Mouse (Mus musculus) hindbrain, embryonic 11.5 days (tissue): ENCODE measurements around the gene Kalrn. TPM values are rescaled to one million over a fixed set of nuclear protein-coding genes. Genes with fewer than 3 reads are reported as not detected.
A peak's percentile ranks its signal among the peaks of the same experiment; 100 is the strongest.

Experiments used
- ATAC-seq: fragments of 200-750 bp; cut with Nextera tagmentation; 2 replicates; pipeline ENCODE4 v1.8.0; 2017; ENCODE audit warnings: mild to moderate bottlenecking, moderate TSS enrichment, moderate library complexity; ENCODE audit not compliant: low FRiP score
- DNase-seq: peaks from one replicate; pipeline ENCODE4 v3.0.0-alpha.2; 2015; ENCODE audit warnings: low spot score
- H3K27ac ChIP-seq: fragments of 300-500 bp; sonication (generic); 2 replicates; pipeline ENCODE4 v1.5.1; 2014; ENCODE audit warnings: mild to moderate bottlenecking, low read depth, low read length
- H3K27me3 ChIP-seq: fragments of 300-500 bp; sonication (generic); 2 replicates; pipeline ENCODE4 v1.6.1; 2014; ENCODE audit warnings: mild to moderate bottlenecking, low read length, moderate library complexity, mixed read lengths; ENCODE audit not compliant: control insufficient read depth, insufficient read depth
- H3K36me3 ChIP-seq: fragments of 300-500 bp; sonication (generic); 2 replicates; pipeline ENCODE4 v1.6.1; 2014; ENCODE audit warnings: mild to moderate bottlenecking, low read length, moderate library complexity, mixed read lengths; ENCODE audit not compliant: control insufficient read depth, insufficient read depth
- H3K4me1 ChIP-seq: fragments of 300-500 bp; sonication (generic); replicated peaks from 2 replicates; pipeline ENCODE4 v1.6.1; 2014; ENCODE audit warnings: low read length, mixed read lengths; ENCODE audit not compliant: control insufficient read depth, insufficient read depth
- H3K4me2 ChIP-seq: fragments of 300-500 bp; sonication (generic); replicated peaks from 2 replicates; pipeline ENCODE4 v1.6.1; 2014; ENCODE audit warnings: mild to moderate bottlenecking, low read depth, low read length
- H3K4me3 ChIP-seq: fragments of 300-500 bp; sonication (generic); 2 replicates; pipeline ENCODE4 v1.5.1; 2014; ENCODE audit warnings: low read depth, low read length
- H3K9ac ChIP-seq: fragments of 300-500 bp; sonication (generic); 2 replicates; pipeline ENCODE4 v1.6.1; 2014; ENCODE audit warnings: low read depth, low read length
- H3K9me3 ChIP-seq: fragments of 300-500 bp; sonication (generic); 2 replicates; pipeline ENCODE4 v1.6.1; 2016; ENCODE audit warnings: low read length; ENCODE audit not compliant: control insufficient read depth
- WGBS: fragments of 180-500 bp; shearing (Covaris S2); extraction: QIAGEN DNeasy Blood & Tissue Kit; methylation state at CpG from one replicate; pipeline ENCODE4 v1.1.7; 2014; 5-methylcytosine and 5-hydroxymethylcytosine counted together
- polyA plus RNA-seq: library from polyadenylated mRNA; unstranded; fragments of >200 nt; fragmentation: Nextera tagmentation; extraction: Ambion mirVana; gene quantifications from 2 replicates; pipeline ENCODE4 v1.2.1, GENCODE M21; 2014

Gene Kalrn
- polyA plus RNA-seq, 1 experiment from 2014 or later = 25.6 TPM

- ATAC-seq (no peak), DNase-seq (no peak)
- 83% methylated on average over 11 of the region's 11 CpGs for WGBS
- Histone ChIP-seq H3K4me2 (no peak overlapping the region), H3K36me3 (no peaks in the 10 kb centered on the region), H3K4me3 (no peak overlapping the region), H3K9ac (no peak overlapping the region), H3K9me3 (no peaks in the 10 kb centered on the region), H3K4me1 (no peaks in the 10 kb centered on the region; the same call in 1 of the 2 replicates), H3K27me3 (no peaks in the 10 kb centered on the region), H3K27ac (no peak overlapping the region)
These were observed 9.6 kb downstream of the Kalrn start for GRCm38 (mm10) chr16:34563593-34564280.

GRCm38 (mm10) chr16:34561734-34562135 lies 11.6 kb downstream of the Kalrn start:
- Histone ChIP-seq H3K4me1 (peaks cover 2% of the 10 kb centered on the region; the same call in 1 of the 2 replicates), H3K9ac (no peak overlapping the region), H3K36me3 (no peaks in the 10 kb centered on the region), H3K27ac (peak overlapping the region; percentile 58), H3K27me3 (no peaks in the 10 kb centered on the region), H3K9me3 (no peaks in the 10 kb centered on the region), H3K4me3 (no peak overlapping the region), H3K4me2 (peak overlapping the region; percentile 12)
- ATAC-seq (peak; percentile 92), DNase-seq (peak; percentile 70)
- WGBS = 14% methylated on average over 5 of the region's 5 CpGs

- no peak for ATAC-seq
- no peaks in the 10 kb centered on the region for H3K27me3 ChIP-seq
- peaks cover 2% of the 10 kb centered on the region; the same call in 1 of the 2 replicates for H3K4me1 ChIP-seq
- no peak overlapping the region for H3K4me2 ChIP-seq
- H3K36me3 ChIP-seq = no peaks in the 10 kb centered on the region
- 65% methylated on average over 5 of the region's 5 CpGs for WGBS
- DNase-seq = no peak
- H3K9ac ChIP-seq = no peak overlapping the region
- H3K27ac ChIP-seq = no peak overlapping the region
- H3K9me3 ChIP-seq = no peaks in the 10 kb centered on the region
- no peak overlapping the region for H3K4me3 ChIP-seq
These were observed 12.5 kb downstream of the Kalrn start for GRCm38 (mm10) chr16:34560814-34561213.

GRCm38 (mm10) chr16:34560411-34560810 lies 12.9 kb downstream of the Kalrn start:
- Histone ChIP-seq H3K36me3 (no peaks in the 10 kb centered on the region), H3K9me3 (no peaks in the 10 kb centered on the region), H3K27ac (no peak overlapping the region), H3K9ac (no peak overlapping the region), H3K4me1 (peaks cover 2% of the 10 kb centered on the region; the same call in 1 of the 2 replicates), H3K4me2 (no peak overlapping the region), H3K27me3 (no peaks in the 10 kb centered on the region), H3K4me3 (no peak overlapping the region)
- DNase-seq (no peak), ATAC-seq (no peak)
- WGBS = 82% methylated on average over 2 of the region's 2 CpGs

GRCm38 (mm10) chr16:34557891-34558290 lies 15.4 kb downstream of the Kalrn start:
- Histone ChIP-seq H3K4me2 (no peak overlapping the region), H3K4me1 (peaks cover 2% of the 10 kb centered on the region), H3K9me3 (no peaks in the 10 kb centered on the region), H3K36me3 (no peaks in the 10 kb centered on the region), H3K27me3 (no peaks in the 10 kb centered on the region), H3K9ac (no peak overlapping the region), H3K4me3 (no peak overlapping the region), H3K27ac (no peak overlapping the region)
- 46% methylated on average over 6 of the region's 6 CpGs for WGBS
- DNase-seq (no peak), ATAC-seq (no peak)

GRCm38 (mm10) chr16:34552731-34553130 lies 20.6 kb downstream of the Kalrn start:
- Histone ChIP-seq H3K4me3 (no peak overlapping the region), H3K27me3 (no peaks in the 10 kb centered on the region), H3K27ac (no peak overlapping the region), H3K4me2 (no peak overlapping the region), H3K4me1 (no peaks in the 10 kb centered on the region; the same call in 1 of the 2 replicates), H3K9ac (no peak overlapping the region), H3K36me3 (no peaks in the 10 kb centered on the region), H3K9me3 (no peaks in the 10 kb centered on the region)
- no peak for ATAC-seq
- 90% methylated on average over 1 of the region's 1 CpGs for WGBS
- no peak for DNase-seq

GRCm38 (mm10) chr16:34549470-34549999 lies 23.8 kb downstream of the Kalrn start:
- Histone ChIP-seq H3K27ac (no peak overlapping the region), H3K4me2 (no peak overlapping the region), H3K27me3 (no peaks in the 10 kb centered on the region), H3K36me3 (no peaks in the 10 kb centered on the region), H3K4me1 (no peaks in the 10 kb centered on the region; the same call in 1 of the 2 replicates), H3K9me3 (no peaks in the 10 kb centered on the region), H3K4me3 (no peak overlapping the region), H3K9ac (no peak overlapping the region)
- DNase-seq (no peak), ATAC-seq (no peak)
- 87% methylated on average over 5 of the region's 5 CpGs for WGBS

- Histone ChIP-seq H3K36me3 (no peaks in the 10 kb centered on the region), H3K4me2 (no peak overlapping the region), H3K4me1 (no peaks in the 10 kb centered on the region), H3K27me3 (no peaks in the 10 kb centered on the region), H3K9ac (no peak overlapping the region), H3K4me3 (no peak overlapping the region), H3K9me3 (no peaks in the 10 kb centered on the region), H3K27ac (peak overlapping the region; percentile 51; the same call in 1 of the 2 replicates)
- ATAC-seq (peak; percentile 81), DNase-seq (no peak)
- 65% methylated on average over 6 of the region's 6 CpGs for WGBS
These were observed 26.4 kb downstream of the Kalrn start for GRCm38 (mm10) chr16:34546805-34547509.
